Mouse (Mus musculus) small intestine, adult 2 months (tissue): Measurements from ENCODE around the gene Cobl.

Experiments
- CTCF ChIP-seq: fragments of 200-500 bp; IDR thresholded peaks from 2 replicates; pipeline ENCODE4 v1.5.1; 2012; ENCODE audit warnings: low read depth, mild to moderate bottlenecking, control low read depth, inconsistent platforms, low read length, moderate library complexity, mixed read lengths; ENCODE audit not compliant: insufficient replicate concordance, insufficient read length; ENCODE audit errors: extremely low read depth
- POLR2A ChIP-seq: fragments of 200-500 bp; IDR thresholded peaks from 2 replicates; pipeline ENCODE4 v1.6.1; 2012; ENCODE audit warnings: low read depth, mild to moderate bottlenecking, control low read depth, inconsistent platforms, low read length, moderate library complexity

GRCm38 (mm10) chr11:12274276-12274675 is 190.5 kb downstream of the Cobl start:
- TF ChIP-seq POLR2A (no peak), CTCF (no peak)
